Mouse (Mus musculus) CH12.LX (cell line): ENCODE results near the gene Slc26a9.
A peak's percentile ranks its signal among the peaks of the same experiment; 100 is the strongest.

ENCODE experiments used
- BHLHE40 ChIP-seq: IDR thresholded peaks from 2 replicates; pipeline ENCODE4 v1.6.1; 2011; ENCODE audit warnings: mild to moderate bottlenecking, low read depth, low read length, improper control_type of control experiment
- CHD2 ChIP-seq: IDR thresholded peaks from 2 replicates; pipeline ENCODE4 v1.6.1; 2011; ENCODE audit warnings: low read length, improper control_type of control experiment
- CTCF ChIP-seq, 2 experiments: IDR thresholded peaks in 1 of 2; conservative IDR thresholded peaks in 1 of 2; 2 replicates each; pipeline ENCODE4 v1.5.1; 2011 to 2012; ENCODE audit warnings: low read depth in 2 of 2, low read length in 2 of 2, improper control_type of control experiment in 1 of 2, inconsistent platforms in 1 of 2, mild to moderate bottlenecking in 1 of 2, moderate library complexity in 1 of 2
- E2F4 ChIP-seq: IDR thresholded peaks from 2 replicates; pipeline ENCODE4 v1.6.1; 2011; ENCODE audit warnings: low read depth, low read length, improper control_type of control experiment; ENCODE audit not compliant: insufficient replicate concordance
- ELF1 ChIP-seq: IDR thresholded peaks from 2 replicates; pipeline ENCODE4 v1.6.1; 2014; ENCODE audit warnings: low read depth, mild to moderate bottlenecking, inconsistent platforms, low read length, improper control_type of control experiment
- EP300 ChIP-seq: IDR thresholded peaks from 2 replicates; pipeline ENCODE4 v1.6.1; 2011; ENCODE audit warnings: low read length, improper control_type of control experiment
- GABPA ChIP-seq: IDR thresholded peaks from 2 replicates; pipeline ENCODE4 v1.6.1; 2012; ENCODE audit warnings: low read depth, low read length, improper control_type of control experiment, inconsistent platforms; ENCODE audit not compliant: insufficient replicate concordance
- IRF4 ChIP-seq: IDR thresholded peaks from 2 replicates; pipeline ENCODE4 v1.6.1; 2014; ENCODE audit warnings: low read depth, mild to moderate bottlenecking, inconsistent platforms, low read length, improper control_type of control experiment
- MAFK ChIP-seq: IDR thresholded peaks from 2 replicates; pipeline ENCODE4 v1.6.1; 2011; ENCODE audit warnings: low read length, improper control_type of control experiment; ENCODE audit not compliant: insufficient replicate concordance
- MXI1 ChIP-seq: IDR thresholded peaks from 2 replicates; pipeline ENCODE4 v1.6.1; 2011; ENCODE audit warnings: mild to moderate bottlenecking, low read depth, low read length, improper control_type of control experiment
- POLR2A ChIP-seq: IDR thresholded peaks from 2 replicates; pipeline ENCODE4 v1.6.1; 2011; ENCODE audit warnings: low read depth, mild to moderate bottlenecking, improper control_type of control experiment, low read length
- ZMIZ1 ChIP-seq: IDR thresholded peaks from 2 replicates; pipeline ENCODE4 v1.6.1; 2012; ENCODE audit warnings: low read depth, mild to moderate bottlenecking, inconsistent platforms, low read length, improper control_type of control experiment
- ZNF384 ChIP-seq: IDR thresholded peaks from 2 replicates; pipeline ENCODE4 v1.6.1; 2012; ENCODE audit warnings: low read depth, low read length, improper control_type of control experiment, inconsistent platforms

DNA sequence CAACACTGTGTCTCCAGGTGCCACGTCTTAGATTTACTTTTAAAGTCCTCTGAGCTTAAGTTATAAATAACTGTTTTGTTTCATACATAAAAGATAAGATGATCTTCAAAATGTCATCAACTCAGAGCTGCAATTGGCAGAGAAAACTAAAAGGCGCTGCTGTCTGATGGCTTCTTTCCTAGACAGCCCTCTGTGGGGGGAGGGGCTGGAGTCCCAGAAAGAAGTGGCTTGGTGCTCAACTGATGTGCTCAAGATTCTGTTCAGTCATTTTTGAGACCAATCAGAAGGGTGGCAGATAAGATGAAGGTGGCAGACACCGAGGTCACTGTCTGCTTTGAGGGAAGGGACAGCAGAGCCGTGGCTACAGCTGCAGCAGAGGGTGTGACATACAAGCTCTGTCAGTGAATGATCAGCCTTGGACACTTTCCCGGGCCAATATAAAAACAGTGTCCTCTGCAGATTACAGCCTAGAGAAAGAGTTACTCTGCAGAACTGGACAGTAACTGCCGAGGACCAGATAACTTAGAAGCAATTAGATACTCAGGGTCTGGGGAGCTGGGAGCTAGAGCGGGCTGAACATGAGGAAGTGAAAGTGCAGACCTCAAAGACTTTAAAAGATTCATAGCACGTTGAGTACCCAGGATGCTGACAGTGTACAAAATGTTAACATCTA lies 41.6 kb upstream of the Slc26a9 start:
- TF ChIP-seq CTCF (conservative IDR thresholded peaks at IDR 0.05 in 1 of 2, IDR thresholded peaks at IDR 0.05 in 1 of 2; ENCODE audit: low read depth in 2 of 2, low read length in 2 of 2) (no peak), EP300 (peak; percentile 91), POLR2A (no peak), MXI1 (peak; percentile 48), ELF1 (no peak), GABPA (no peak), IRF4 (peak; percentile 98), E2F4 (no peak), CHD2 (no peak), MAFK (no peak; the same call in 1 of the 2 replicates), BHLHE40 (no peak), ZNF384 (no peak), ZMIZ1 (no peak)
